Mouse (Mus musculus): ENCODE results near the gene Nubp1. TPM values are rescaled to one million over a fixed set of nuclear protein-coding genes. Genes with fewer than 3 reads are reported as not detected.
A peak's percentile ranks its signal among the peaks of the same experiment; 100 is the strongest.

The Nubp1 gene
- polyA plus RNA-seq, 1 experiment: 38.6 TPM

- Histone ChIP-seq H3K4me3 (ENCODE audit: extremely low read depth, insufficient read depth, insufficient read length) (no peak overlapping the region), H3K4me1 (ENCODE audit: control insufficient read depth, insufficient read depth, insufficient read length) (no peaks in the 10 kb centered on the region; the same call in 1 of the 2 replicates), H3K27ac (ENCODE audit: insufficient read depth, low read length) (no peak overlapping the region), H3K36me3 (ENCODE audit: control insufficient read depth, insufficient read depth, low read length) (no peaks in the 10 kb centered on the region), H3K27me3 (ENCODE audit: control insufficient read depth, insufficient read depth, low read length) (no peaks in the 10 kb centered on the region)
- WGBS: 93% methylated on average over 6 of the region's 6 CpGs
- no peak for TF ChIP-seq POLR2A (IDR thresholded peaks at IDR 0.05; ENCODE audit: low read depth, low read length)
- no peak for TF ChIP-seq CTCF (IDR thresholded peaks at IDR 0.05; ENCODE audit: extremely low read depth, insufficient read depth, insufficient read length, insufficient replicate concordance)
- no peak for DNase-seq (ENCODE audit: low read depth in 1 of 2, low spot score in 2 of 2)
Observed at GRCm38 (mm10) chr16:10388634-10389365, 22.9 kb upstream of the Nubp1 start.

- WGBS: 28% methylated on average over 9 of the region's 9 CpGs
- no peak overlapping the region for H3K4me3 ChIP-seq (ENCODE audit: extremely low read depth, insufficient read depth, insufficient read length)
- no peak for DNase-seq (ENCODE audit: low read depth in 1 of 2, low spot score in 2 of 2)
- no peaks in the 10 kb centered on the region for H3K27me3 ChIP-seq (ENCODE audit: control insufficient read depth, insufficient read depth, low read length)
- H3K27ac ChIP-seq (ENCODE audit: insufficient read depth, low read length): no peak overlapping the region
- H3K36me3 ChIP-seq (ENCODE audit: control insufficient read depth, insufficient read depth, low read length): no peaks in the 10 kb centered on the region
- no peak for TF ChIP-seq POLR2A (IDR thresholded peaks at IDR 0.05; ENCODE audit: low read depth, low read length)
- no peak for TF ChIP-seq CTCF (IDR thresholded peaks at IDR 0.05; ENCODE audit: extremely low read depth, insufficient read depth, insufficient read length, insufficient replicate concordance)
- H3K4me1 ChIP-seq (ENCODE audit: control insufficient read depth, insufficient read depth, insufficient read length): no peaks in the 10 kb centered on the region; the same call in 1 of the 2 replicates
Observed at GRCm38 (mm10) chr16:10392587-10392986, 19.2 kb upstream of the Nubp1 start.

DNA sequence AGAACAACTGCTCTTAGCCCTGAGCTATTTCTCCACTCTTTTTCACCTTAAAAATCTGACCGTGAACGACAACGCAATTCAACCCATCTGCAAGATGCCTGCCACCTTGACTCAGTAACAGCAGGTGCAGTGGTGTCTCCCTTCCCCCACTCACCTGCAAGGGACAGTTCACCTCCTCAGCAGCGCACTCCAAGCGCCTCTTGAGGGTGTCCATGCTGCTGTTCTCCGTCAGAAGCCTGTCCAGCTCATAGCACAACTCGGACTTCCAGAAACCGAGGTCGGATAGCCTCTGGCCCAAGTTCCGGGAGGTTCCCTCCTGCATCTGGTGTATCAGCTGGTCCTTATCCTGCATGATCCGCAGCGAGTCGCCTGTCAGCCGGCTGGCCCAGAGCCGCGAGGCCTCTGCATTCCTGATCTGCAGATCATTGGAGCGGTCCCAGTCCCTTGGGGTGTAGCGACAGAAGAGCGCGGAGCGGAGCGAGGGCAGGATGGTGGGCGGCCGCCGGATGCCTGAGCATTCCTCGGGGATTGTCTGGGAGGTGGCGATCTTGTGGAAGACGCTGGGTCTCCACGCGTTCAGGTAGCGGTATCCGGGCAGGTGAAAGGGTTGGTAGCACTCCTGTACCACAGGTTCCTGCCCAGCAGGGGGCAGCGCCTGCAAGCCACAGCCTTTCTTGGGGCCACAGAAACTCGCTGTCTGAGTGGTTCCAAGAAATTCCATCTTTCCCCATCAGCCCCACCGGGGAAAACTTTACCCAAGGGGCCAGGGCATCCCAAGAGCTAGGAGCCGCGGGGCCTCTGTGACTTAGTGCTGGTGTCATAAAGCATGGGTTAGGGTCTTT is 16.8 kb upstream of the Nubp1 start, which contains the start of gene Tekt5:
Gene Tekt5, minus strand, starts transcription at position 792 of the 842 bp plus-strand sequence.
- peak in 1 of 2 experiments; percentile 47 for DNase-seq (ENCODE audit: low read depth in 1 of 2, low spot score in 2 of 2)
- Histone ChIP-seq H3K27me3 (ENCODE audit: control insufficient read depth, insufficient read depth, low read length) (no peaks in the 10 kb centered on the region), H3K27ac (ENCODE audit: insufficient read depth, low read length) (no peak within 1 kb of the TSS), H3K4me1 (ENCODE audit: control insufficient read depth, insufficient read depth, insufficient read length) (no peaks in the 10 kb centered on the region; the same call in 1 of the 2 replicates), H3K4me3 (ENCODE audit: extremely low read depth, insufficient read depth, insufficient read length) (no peak within 1 kb of the TSS), H3K36me3 (ENCODE audit: control insufficient read depth, insufficient read depth, low read length) (no peaks in the 10 kb centered on the region)
- 43% methylated on average over 37 of the region's 37 CpGs for WGBS
- TF ChIP-seq POLR2A (IDR thresholded peaks at IDR 0.05; ENCODE audit: low read depth, low read length): no peak
- peak; percentile 64; the same call in 1 of the 2 replicates for TF ChIP-seq CTCF (IDR thresholded peaks at IDR 0.05; ENCODE audit: extremely low read depth, insufficient read depth, insufficient read length, insufficient replicate concordance)

- no peak for TF ChIP-seq CTCF (IDR thresholded peaks at IDR 0.05; ENCODE audit: extremely low read depth, insufficient read depth, insufficient read length, insufficient replicate concordance)
- TF ChIP-seq POLR2A (IDR thresholded peaks at IDR 0.05; ENCODE audit: low read depth, low read length): no peak
- WGBS: 78% methylated on average over 5 of the region's 5 CpGs
- no peak for DNase-seq (ENCODE audit: low read depth in 1 of 2, low spot score in 2 of 2)
- Histone ChIP-seq H3K27me3 (ENCODE audit: control insufficient read depth, insufficient read depth, low read length) (no peaks in the 10 kb centered on the region), H3K27ac (ENCODE audit: insufficient read depth, low read length) (no peak overlapping the region), H3K4me1 (ENCODE audit: control insufficient read depth, insufficient read depth, insufficient read length) (no peaks in the 10 kb centered on the region), H3K36me3 (ENCODE audit: control insufficient read depth, insufficient read depth, low read length) (no peaks in the 10 kb centered on the region), H3K4me3 (ENCODE audit: extremely low read depth, insufficient read depth, insufficient read length) (no peak overlapping the region)
Observed at GRCm38 (mm10) chr16:10398755-10399154, 13.0 kb upstream of the Nubp1 start.

DNA sequence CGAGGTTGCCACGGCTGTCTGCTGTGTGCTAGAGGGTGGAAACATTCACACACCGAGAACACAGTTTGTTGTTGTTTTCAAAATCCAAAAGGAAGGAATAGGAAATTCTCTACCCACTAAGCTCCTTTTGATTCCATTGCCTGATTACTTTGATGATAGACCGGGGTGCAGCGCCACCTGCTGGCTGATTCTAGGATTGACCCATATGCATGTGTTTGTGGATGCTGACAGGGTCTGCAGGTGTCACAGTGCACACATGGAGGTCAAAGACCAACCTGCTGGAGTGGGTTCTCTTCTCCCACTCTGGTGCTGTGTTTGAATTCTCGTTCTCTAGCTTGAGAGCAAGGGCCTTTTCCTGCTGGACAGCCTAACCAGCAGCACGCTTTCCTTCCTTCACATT is 12.6 kb upstream of the Nubp1 start:
- Histone ChIP-seq H3K4me1 (ENCODE audit: control insufficient read depth, insufficient read depth, insufficient read length) (no peaks in the 10 kb centered on the region), H3K27ac (ENCODE audit: insufficient read depth, low read length) (no peak overlapping the region), H3K27me3 (ENCODE audit: control insufficient read depth, insufficient read depth, low read length) (no peaks in the 10 kb centered on the region), H3K36me3 (ENCODE audit: control insufficient read depth, insufficient read depth, low read length) (no peaks in the 10 kb centered on the region), H3K4me3 (ENCODE audit: extremely low read depth, insufficient read depth, insufficient read length) (no peak overlapping the region)
- peak; percentile 45 to 74 for DNase-seq (ENCODE audit: low read depth in 1 of 2, low spot score in 2 of 2)
- WGBS: 36% methylated on average over 7 of the region's 7 CpGs
- TF ChIP-seq CTCF (IDR thresholded peaks at IDR 0.05; ENCODE audit: extremely low read depth, insufficient read depth, insufficient read length, insufficient replicate concordance) (peak; percentile 86; the same call in 1 of the 2 replicates), POLR2A (IDR thresholded peaks at IDR 0.05; ENCODE audit: low read depth, low read length) (no peak)

DNA sequence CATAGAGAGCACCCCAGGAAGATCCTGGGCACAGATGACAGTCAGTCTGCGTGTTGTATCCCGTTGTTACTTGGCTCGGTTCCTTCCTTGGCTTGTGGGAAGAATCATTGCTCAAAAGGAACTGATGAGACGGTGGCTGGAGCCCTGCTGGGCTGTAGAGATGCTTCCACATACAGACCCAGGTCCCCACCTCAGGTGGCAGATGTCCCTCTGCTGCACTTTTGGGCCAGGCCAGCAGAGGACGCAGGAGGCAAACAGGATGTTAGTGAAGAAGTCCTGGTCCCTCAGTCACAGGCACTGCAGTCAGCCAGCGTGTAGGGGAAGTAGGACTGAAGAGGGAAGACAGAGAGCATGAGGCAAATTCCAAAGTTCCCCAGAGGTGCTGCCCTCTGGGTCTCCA is 4.2 kb downstream of the Nubp1 start:
- Histone ChIP-seq H3K4me3 (ENCODE audit: extremely low read depth, insufficient read depth, insufficient read length) (no peak overlapping the region), H3K27me3 (ENCODE audit: control insufficient read depth, insufficient read depth, low read length) (no peaks in the 10 kb centered on the region), H3K27ac (ENCODE audit: insufficient read depth, low read length) (peak overlapping the region; percentile 18; the same call in 1 of the 2 replicates), H3K36me3 (ENCODE audit: control insufficient read depth, insufficient read depth, low read length) (peaks cover 30% of the 10 kb centered on the region), H3K4me1 (ENCODE audit: control insufficient read depth, insufficient read depth, insufficient read length) (no peaks in the 10 kb centered on the region; the same call in 1 of the 2 replicates)
- WGBS: 76% methylated on average over 6 of the region's 6 CpGs
- peak; percentile 25 to 84 for DNase-seq (ENCODE audit: low read depth in 1 of 2, low spot score in 2 of 2)
- TF ChIP-seq POLR2A (IDR thresholded peaks at IDR 0.05; ENCODE audit: low read depth, low read length) (no peak), CTCF (IDR thresholded peaks at IDR 0.05; ENCODE audit: extremely low read depth, insufficient read depth, insufficient read length, insufficient replicate concordance) (peak; percentile 77; the same call in 1 of the 2 replicates)
